Mouse (Mus musculus): ENCODE measurements around the gene Frmd8.
"Not testable (repeated sequence)": the region's sequence is repeated elsewhere in the genome, so short reads cannot be mapped to it uniquely, and the experiment has no call there.

The Frmd8 gene

DNA sequence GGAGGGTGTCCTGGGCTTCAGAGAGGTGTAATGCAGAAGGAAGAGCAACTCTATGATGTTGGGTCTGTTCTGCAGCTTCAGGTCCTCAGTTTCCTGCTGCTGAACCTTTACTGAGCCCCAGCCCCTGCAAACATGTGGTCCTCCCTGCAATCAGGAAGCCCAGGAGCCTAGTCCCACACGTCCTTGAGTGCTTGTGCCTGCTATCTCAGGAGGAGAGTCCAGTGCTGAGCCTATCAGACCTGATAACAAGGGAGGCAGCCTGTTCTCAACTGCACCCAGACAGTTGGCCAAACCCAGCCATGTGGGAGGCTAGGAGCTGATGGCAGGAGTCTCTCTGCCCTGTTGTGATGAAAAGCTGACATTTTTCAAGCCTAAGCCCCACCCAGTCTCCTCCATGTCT, 8.9 kb upstream of the Frmd8 start:
- DNase-seq: no peak

DNA sequence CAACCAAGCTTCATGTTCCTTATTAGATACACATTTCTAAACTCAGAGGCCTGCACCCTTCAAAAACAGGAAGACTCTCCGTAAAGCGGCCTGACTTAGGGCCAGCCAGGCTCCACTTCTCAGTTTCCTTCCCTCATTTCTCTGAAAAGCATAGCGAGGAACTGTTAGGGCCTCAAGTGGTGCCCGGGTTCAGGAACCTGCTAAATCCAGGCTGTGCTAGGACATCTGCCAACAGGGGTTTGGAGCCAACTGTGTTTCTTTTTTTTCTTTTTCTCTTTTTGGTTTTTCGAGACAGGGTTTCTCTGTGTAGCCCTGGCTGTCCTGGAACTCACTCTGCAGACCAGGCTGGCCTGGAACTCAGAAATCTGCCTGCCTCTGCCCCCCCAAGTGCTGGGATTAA, 7.0 kb upstream of the Frmd8 start:
- not testable (repeated sequence) for DNase-seq

DNA sequence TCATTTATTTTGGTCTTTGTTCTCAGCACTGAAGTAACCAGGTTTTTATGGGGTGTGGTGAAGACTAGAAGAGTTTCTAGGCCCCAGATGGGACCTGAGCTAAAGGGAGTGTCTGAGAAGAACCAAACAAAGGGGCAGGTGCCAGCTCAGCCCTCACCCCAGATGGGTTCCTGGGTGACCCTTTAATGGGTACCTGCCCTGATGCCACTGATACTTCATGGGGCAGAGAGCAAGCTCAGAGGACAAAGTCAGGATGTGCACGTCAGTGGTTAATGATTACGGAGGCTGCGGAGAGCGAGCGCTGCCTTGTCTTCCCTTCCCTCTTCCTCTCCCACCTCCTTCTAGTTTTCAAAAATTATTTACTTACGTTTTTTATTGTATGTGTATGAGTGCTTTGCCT, 6.1 kb upstream of the Frmd8 start:
- DNase-seq: no peak

DNA sequence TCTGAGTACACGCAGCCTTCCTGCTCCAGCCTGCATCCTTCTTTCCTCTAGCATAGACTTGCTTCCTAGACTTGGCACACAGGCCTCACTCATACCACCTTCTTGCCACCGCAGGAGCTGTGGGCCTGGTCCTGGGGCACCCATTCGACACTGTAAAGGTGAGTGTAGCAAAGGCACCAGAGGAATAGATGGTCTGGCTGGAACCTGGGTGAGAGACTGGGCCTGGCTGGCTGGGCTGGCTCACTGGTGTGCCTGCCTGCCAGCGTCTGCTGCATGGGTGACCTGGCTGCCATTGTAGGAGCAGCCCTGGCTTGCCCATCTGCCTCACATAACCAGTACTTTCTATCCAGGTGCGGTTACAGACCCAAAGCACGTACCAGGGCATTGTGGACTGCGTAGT, 4.7 kb upstream of the Frmd8 start:
- DNase-seq: no peak

DNA sequence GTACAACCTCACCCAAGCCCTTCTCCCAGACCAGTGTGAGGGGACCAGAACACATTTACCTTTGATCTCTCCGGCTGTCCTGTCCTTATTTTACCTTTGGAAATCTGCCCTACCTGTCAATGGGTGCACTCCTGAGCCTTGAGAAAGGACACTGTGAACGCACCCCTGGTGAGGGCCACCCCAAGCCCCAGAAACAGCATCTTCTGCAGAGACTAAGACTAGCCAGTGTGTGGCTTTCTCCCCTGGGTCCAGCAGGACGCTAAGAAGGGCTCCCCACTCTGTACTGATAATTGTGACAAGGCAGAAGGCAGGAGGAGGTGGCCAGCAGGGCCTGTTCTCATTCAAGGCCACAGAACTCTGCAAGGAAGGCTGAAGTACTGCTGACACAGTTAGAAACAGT, 3.8 kb upstream of the Frmd8 start:
- DNase-seq: no peak

DNA sequence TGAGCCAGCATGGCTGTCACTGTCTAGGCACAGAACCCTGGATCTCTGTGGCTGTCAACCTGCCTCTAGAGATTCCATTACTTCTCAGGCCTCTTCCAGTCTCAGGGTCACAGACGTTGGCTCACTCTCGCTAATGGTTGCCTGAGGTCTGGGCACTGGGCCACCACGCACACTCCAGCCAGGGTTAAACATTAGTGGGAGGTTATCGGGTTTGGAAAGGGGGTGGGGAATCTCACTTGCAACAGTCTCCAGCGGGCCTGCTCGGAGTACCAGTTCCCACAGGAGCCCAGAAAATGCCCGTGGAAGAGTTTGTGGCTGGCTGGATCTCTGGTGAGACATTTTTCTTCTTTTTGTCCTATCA, 3.3 kb upstream of the Frmd8 start:
- no peak for DNase-seq

DNA sequence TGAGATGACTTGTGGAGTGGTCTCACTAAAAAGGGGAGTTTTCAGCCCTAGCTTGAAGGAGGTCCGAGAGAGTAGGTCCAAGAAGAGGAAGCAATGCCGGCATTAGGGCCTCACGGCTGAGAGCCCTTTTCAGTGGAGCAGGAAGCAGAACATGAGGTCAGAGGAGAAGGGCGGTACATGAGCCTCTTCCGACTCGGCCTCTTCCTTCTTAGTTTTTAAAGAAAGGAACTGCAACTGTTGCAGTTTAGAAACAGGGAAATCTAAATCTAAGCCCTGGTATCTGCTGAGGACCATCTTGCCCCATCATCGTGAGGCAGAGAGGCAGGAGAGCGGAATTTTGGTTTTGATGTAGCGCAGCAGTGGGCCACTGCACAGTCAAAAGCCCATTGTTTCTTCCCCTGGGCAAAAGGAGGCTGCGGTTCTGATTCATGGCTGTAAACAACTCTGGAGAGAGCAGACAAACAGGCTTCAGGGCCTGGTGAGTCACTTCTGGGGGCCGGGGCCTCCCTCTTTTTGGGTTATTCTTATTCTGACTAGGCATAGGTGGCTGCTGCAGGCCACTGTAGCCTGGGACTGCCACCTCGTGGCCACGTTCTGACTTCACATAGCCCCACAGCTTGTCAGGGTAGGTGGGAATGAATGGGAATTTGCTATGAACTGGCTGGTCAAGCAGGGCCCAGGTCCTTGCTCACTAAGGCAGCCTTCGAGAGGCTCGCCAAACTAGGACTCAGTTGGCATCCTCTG, 2.7 kb upstream of the Frmd8 start, which contains the start of gene Slc25a45:
Slc25a45 (plus strand) TSS at position 191 of the 744 bp plus-strand sequence.
- peak; percentile 79 for DNase-seq

DNA sequence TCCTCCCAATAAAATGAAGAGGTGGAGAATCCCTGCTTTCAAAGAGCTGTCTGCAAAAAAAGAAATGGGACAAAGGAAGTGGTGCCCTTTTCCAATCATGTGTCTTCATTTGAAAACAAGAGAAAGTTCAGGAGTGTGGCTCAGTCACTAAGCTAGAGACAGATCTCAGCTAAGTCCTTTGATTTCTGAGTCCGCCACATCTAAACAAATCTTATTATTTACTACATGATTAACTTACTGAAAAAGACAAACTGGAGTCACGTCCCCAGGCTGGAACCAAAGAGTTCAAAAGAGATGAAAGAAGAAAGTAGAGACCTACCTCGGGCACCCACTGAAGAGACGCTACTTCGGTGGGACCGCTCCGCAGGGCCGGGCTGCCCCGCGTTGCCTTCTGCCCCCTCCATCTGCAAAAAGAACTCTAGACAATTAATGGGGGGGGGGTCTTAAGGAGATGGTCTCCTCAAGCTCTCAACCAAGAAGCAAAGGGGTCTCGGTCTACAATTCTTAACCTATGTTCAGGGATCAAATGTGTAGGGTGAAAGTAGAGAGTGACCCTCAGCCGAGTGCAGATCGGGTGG, 594 bp downstream of the Frmd8 start:
- no peak for DNase-seq

DNA sequence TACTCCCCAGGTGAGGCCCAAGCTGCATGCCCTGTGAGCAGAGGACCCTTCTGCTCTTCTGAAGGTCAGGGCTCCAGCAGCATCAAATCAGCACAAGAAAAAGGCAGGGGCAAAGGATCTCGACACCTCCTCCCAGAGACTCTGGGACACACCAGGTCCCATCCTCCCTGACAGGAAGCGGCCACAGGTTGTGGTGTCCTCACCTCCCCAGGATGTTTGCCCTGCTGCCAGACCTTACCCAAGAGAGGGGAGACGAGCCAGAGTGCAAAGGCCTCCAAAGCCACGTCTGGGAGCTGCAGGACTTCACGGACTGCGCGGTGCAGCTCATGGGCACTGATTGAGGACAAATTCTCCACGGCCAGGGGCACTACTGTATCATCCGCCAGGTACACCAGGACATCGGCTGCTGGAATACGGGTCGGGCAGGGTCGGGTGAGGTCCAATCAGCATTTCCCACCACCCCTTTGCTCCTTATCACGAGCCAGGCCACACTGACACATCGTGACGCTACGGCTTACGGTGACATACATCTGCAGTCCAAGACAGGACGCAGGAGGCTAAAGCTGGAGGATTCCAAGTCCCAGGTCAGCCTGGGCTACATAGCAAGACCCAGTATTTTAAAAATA, 2.0 kb downstream of the Frmd8 start:
- DNase-seq: no peak

DNA sequence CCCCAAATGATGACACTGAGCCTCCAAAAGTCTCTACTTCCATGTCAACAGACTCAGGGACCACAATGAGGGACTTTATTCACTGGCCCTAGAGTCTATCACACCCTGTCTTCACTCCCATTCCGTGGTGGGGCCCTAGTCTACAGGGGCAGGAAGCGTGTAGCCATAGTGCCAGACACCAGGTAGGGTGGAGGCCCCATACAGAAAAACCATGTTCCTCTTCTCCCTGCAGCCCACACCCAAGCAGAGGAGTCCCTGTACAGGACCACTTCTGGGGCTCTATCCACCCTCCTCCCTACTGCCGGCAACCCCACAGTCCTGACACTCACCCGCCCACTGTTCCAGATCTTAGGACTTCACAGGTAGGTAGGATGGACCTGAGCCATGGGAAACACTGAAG, 2.5 kb downstream of the Frmd8 start:
- DNase-seq: no peak

DNA sequence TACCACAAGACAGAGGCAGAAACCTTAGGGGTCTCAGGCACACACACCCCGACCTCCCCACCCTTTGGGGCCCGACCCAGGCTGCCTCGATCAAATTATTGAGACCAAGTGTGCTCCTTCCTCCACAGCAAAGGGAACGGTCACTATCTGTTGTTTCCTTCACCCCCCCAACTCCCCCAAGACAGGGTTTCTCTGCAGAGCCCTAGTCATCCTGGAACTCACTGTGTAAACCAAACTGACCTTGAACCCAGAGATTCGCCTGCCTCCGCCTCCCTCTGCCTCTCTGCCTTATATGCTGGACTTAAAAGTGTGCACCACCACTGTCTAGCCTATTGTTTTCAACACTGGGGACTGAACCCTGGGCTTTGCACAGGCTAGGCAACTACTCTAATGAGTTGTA, 3.4 kb downstream of the Frmd8 start:
- DNase-seq: no peak

DNA sequence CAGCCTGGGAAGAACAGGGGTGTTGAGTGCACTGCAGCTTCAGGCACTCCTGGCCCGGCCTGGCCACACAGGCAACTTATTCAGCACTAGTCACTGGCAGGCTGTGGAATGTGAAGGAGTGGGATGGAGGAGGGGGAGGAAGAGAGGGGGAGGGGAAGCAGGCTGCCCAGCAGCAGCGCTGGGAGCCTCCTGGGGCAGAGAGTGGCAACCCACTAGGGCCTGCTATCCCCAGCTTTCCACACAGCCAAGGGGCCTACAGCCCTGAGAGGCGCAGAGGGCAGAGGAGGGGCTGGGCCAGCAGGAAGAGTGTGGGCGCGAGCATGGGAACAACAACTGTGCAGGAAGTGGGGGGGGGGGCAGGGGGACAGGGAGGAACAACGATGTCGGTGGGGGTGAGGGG, 3.8 kb downstream of the Frmd8 start:
- no peak for DNase-seq

DNA sequence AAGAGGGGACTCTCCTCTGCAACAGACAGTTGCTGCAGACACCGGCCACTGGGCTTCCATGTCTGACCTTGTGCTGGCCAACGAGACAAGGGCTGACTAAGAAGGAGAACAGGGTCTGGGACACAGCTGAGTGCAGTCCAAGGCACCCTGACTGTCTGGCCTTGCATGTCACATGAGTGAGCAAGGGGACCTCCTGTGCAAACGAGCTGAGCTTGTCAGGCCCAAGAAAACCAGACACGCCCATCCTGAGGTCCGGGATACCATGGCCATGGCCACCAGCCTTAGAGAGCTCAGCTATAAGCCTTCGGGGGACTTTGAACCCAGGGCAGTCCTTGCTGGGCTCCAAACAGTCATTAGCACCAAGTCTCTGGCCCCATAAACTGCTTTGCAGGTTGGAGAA, 7.0 kb downstream of the Frmd8 start:
- DNase-seq: no peak

DNA sequence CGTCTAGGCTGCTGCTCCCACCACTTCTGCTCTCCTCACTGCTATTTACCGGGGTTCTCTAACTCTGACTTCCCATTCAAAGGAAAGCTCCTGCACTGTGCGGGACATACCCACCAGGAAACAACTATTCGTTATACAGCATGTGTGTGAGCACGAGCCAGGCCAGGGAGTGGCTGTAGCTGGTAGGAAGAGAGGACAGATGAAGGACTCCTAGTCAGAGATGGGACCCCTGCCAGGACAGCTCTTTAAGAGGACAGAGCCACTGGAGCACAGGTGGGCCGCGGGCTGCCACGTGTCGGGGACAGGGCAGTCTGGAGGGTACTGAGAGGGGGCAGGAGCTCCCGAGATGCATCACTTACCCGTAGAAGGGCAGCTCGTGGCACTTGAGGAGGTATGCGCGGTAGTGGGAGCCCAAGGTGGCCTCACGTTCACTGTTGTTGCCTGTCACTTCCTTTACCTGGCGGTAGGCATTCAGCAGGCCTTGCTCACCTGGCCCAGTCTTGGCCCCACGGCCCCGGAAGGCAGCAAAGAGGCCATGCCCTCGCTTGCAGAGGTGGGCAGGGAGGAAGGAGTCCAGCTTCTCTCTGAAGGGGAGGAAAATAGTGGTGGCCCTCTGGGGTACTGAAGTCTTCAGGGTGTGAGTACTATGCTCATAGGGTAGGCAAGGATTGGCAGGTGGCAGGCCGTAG, 10.2 kb downstream of the Frmd8 start:
- DNase-seq: no peak

DNA sequence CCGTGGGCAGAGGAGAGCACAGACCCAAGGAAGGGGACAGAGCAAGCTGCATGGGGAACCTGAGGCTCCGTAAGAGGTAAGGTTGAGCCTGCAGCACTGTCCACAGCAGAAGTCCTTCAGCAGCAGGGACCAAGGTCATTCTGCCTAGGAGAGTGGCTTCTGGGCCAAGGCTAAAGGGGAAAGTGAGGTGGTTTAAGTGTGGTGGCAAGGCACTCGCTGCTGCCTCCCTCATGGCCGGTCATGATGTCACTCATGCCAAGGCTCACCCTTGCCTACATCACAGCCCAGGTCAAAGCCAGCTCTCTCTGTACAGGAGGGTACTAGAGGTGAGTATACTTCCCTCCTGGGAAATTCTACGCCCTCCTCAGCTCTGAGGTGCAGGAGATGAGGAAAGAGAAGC, 11.3 kb downstream of the Frmd8 start:
- no peak for DNase-seq

DNA sequence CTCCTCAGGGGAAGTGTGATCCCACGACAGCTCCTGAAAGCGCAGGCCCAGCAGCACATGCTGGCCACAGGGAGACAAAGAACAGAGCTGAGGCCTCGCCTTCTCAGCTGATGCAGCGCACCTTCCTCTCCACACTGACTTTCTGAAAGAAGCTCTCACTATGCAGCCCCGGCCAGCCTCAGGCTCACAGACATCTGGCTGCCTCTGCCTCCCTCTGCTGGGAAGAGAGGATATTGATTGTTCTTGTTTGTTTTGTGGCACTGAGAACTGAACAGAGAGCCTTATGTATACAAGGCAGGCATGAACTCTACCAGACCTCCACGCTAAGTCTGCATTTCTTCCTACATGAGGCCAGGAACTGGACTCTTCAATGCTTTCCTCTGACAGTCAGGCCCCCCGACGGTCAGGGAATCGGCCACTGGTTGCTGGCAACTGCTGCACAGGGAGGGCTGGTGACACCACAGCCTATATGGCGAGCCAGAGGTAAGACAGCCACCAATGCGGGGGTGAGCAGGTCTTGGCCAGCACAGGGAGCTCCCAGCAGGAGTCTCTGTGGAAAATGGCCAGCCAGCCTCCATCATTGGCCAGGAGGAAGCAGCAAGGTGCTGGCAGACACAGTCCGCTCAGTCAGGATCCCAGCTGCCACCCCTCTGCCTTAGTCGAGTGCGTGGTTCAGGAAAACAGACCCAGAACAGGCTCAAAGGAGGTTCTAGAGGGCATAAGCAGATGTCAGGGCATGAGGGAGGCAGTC, 12.6 kb downstream of the Frmd8 start:
- peak; percentile 25 to 35 for DNase-seq

DNA sequence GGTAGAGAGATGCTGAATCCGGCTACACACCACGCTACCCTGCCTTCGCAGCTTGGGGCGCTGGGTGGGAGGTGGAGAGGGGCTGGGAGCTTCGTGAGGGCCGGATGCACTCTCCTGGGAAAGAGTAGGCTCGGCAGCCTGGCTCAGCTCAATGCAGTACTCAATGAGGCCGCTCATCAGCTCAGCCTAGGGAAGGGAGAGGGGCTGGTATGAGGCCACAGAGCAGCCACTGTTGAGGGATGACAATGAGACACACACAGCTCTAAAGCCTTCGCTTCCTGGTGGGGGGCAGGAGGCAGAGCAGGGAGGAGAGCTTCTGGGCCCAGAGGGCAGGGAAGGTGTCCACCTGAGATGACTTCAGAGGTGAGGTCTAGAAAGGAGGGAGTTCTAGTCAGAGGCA, 18.5 kb downstream of the Frmd8 start:
- no peak for DNase-seq

DNA sequence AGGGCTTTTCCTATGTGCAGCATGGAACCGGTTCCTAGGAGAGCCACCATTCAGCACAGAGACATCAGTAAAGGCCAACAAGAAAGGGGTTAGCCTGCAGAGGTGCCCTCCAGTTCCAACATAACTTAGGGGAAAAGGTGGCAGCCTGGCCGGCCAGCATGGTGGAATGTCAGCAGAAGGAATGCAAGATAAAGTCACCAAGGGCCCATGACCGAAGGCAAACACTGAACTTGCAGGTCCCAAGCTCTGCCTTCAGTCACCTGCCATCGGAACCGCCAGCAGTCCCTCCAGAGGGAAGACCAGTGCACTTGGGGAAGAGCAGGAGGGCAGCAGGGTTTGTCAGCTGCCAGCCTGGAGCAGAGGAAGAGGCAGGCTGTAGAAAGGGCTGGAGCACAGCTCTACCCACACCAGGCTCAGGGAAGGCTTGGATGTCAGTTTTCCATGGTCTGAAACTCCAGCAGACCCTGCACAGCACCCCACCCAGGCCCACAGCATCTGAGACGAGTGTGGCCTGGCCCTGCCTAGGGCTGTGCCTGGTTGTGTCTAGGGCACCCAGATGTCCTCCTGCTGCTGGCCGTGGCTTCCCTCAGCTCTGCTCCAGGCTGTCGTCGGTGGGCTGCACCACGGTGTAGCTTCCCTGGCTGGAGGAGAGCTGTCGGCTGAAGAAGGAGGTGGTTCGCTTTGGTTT, 22.9 kb downstream of the Frmd8 start:
- DNase-seq: no peak

DNA sequence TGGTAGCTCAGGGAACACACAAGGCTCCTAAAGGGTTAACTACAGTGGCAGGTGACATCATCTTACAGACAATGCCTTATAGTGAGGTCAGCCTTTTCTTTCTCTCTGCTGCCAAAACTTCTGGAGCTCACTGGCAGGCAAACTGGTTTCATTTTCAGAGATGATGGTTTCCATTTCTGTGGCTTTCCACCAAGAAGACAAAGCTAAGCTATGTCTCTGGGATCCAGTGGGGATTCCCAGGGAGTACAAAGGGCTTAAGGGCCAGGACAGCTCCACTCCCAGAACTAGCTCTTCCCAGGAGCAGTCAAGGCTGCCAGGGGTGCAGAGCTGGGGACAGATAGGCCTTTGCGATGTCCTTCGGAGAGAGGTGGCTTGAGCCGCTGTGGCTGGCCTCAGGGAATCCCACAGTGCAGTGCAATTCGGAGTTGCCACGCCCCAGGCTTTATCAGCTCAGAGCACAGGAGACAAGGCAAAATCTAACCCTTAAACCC, 23.5 kb downstream of the Frmd8 start:
- no peak for DNase-seq

DNA sequence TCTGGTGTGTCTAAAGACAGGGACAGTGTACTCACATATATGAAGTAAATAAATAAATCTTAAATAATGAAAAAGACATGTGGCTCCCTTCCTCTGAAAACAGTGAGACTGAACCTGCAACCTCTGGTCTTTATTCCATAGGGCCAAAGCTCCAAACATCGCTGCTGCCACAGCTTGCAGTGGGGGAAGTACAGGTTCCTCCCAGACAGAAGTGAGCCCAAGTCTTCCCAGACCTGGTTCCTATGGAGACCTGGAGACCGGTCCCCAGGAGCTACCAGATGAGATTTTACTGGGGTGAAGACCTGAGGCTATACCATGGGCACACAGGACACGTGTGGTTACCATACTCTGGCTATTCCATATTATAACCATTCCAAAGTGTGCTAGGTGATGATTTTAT, 24.2 kb downstream of the Frmd8 start:
- DNase-seq: no peak

DNA sequence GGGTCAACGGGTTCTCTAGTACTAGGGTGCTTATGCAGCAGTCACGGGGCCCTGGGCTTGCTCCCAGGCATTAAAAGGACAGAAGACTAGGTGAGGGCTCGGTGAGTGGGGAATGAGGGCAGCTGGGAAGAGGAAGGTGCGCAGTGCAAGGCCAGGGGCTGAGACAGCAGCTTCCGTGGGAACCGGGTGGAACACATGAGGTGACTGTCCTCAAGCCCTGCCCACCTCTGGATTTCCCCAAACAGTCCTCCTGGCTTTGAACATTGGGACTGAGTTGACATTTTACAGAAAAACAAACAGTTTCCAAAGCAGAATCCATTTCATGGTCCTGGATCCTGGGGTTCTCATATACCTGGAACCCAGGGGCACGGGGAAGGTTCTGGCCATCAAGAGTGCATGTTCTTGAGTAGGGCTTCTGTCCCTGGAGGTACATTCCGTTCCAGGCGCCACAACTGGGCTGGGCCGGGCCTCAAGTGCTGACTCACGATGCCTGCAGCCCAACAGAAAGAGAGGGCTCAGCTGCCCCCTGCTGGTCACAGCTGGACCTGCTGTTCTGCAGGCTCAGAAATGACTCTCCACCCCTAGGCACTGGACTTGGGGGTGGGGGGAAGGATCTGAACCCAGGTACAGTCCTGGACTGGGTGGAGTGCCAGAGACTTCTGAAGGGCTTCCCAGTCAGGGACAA, 25.1 kb downstream of the Frmd8 start:
- peak; percentile 95 to 97 for DNase-seq

Data from cerebellum, postnatal 36 days (tissue).